Mouse (Mus musculus): Measurements from ENCODE around the gene Diablo. TPM values are rescaled to one million over a fixed set of nuclear protein-coding genes. Genes with fewer than 3 reads are reported as not detected.

Diablo gene
- polyA plus RNA-seq (2016; fragmentation: Nextera tagmentation; extraction: Ambion mirVana): 112 and 113 TPM in 2 replicates

DNA sequence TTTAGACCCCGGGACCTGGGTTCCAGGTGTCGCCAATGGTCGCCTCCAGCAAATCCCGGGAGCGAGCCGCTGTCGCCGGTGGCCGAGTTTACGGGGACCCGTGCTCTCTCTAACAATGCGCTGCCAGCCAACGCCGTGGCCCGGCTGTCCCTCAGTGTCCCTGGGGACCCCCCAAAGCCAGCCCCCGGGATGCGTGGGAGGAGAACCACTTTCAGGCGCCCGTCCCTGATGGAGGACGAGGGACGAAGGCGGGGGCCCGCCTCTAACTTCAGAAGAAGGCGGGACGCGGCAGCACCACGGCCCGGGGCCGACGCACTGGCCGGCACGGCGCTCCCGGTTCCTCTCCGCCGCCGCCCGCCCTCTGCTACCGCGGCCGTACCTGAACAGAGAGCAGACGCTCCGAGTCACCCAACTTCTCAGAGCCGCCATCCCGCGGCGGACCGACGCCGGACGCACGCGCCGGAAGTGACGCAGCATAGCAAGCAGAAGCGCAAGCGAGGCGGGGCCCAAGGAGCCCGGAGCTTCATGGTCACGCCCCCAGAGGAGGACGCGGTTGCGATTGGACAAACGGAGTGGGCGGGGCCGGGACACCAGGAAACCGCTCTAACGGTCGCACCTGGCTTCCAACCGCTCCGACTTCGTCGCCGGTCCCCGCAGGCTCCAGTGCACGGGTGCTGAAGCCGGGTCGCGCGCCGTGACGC, at the start of gene Diablo:
Gene Diablo, minus strand, starts transcription at position 485 of the 701 bp plus-strand sequence.
- H3K9me3 ChIP-seq: no peaks in the 10 kb centered on the region
- under 1% methylated on average over 82 of the region's 82 CpGs for WGBS
- no peaks in the 10 kb centered on the region for H3K27me3 ChIP-seq (ENCODE audit: insufficient read depth, poor library complexity, severe bottlenecking)
- peaks cover 18% of the 10 kb centered on the region for H3K4me1 ChIP-seq
- H3K4me3 ChIP-seq: peak within 1 kb of the TSS; percentile 95
- peak within 1 kb of the TSS; percentile 93 for H3K27ac ChIP-seq
- DNase-seq (ENCODE audit: low spot score): peak; percentile 99
- peaks cover 22% of the 10 kb centered on the region for H3K36me3 ChIP-seq

- peak overlapping the region; percentile 79 for H3K4me3 ChIP-seq
- WGBS: 58% methylated on average over 8 of the region's 8 CpGs
- H3K36me3 ChIP-seq: peaks cover 34% of the 10 kb centered on the region
- peaks cover 10% of the 10 kb centered on the region for H3K4me1 ChIP-seq
- H3K9me3 ChIP-seq: no peaks in the 10 kb centered on the region
- H3K27ac ChIP-seq: 0 out of 2 replicates have a peak overlapping the region, but pooled peaks have one; percentile 87
- no peaks in the 10 kb centered on the region for H3K27me3 ChIP-seq (ENCODE audit: insufficient read depth, poor library complexity, severe bottlenecking)
- no peak for DNase-seq (ENCODE audit: low spot score)
These were observed 49.4 kb upstream of the Diablo start for GRCm38 (mm10) chr5:123573362-123573761.

DNA sequence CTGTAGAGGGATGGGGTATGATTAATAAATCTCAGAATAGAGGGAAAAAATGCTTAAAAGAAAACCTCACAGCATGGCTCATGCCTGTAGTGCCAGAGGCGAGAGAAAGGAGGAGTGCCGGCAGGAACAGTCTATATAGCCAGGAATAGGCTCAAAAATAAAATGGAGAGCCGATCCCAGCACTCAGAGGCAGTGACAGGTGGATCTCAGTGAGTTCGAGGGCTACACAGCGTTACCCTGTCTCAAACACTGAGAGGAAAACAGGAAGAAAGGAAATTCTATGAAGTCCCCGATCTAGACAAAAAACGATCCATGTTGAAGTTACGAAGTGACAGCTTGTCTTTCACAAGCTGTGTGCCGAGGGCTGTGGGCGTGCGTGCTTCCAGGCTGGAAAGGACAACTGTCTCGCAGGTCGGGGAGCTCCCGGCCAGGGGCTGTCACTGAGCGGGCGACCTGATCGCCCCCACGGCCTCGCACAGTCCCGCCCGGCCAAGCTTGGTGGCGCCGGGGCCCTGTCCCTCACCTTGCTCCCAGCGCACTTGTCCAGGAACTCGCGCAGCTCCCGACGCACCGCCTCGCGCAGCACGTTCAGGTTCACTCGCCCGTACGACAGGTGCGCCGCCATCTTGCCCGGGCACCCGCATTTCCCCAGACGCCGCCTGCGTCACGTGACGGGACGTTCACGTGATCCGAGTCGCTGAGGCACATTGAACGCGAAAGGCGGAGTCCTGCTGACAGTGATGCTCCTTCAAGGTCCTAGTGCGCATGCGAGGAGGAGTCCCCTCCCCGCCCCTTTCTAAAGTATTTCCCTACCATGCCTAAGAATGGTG, 48.6 kb upstream of the Diablo start, which contains the start of gene Vps33a:
Gene Vps33a, minus strand, starts transcription at position 682 of the 830 bp plus-strand sequence.
- under 1% methylated on average over 54 of the region's 54 CpGs for WGBS
- no peaks in the 10 kb centered on the region for H3K27me3 ChIP-seq (ENCODE audit: insufficient read depth, poor library complexity, severe bottlenecking)
- peaks cover 42% of the 10 kb centered on the region for H3K36me3 ChIP-seq
- no peaks in the 10 kb centered on the region for H3K9me3 ChIP-seq
- peak within 1 kb of the TSS; percentile 87 for H3K27ac ChIP-seq
- peak within 1 kb of the TSS; percentile 79 for H3K4me3 ChIP-seq
- DNase-seq (ENCODE audit: low spot score): peak; percentile 98
- H3K4me1 ChIP-seq: peaks cover 10% of the 10 kb centered on the region

DNA sequence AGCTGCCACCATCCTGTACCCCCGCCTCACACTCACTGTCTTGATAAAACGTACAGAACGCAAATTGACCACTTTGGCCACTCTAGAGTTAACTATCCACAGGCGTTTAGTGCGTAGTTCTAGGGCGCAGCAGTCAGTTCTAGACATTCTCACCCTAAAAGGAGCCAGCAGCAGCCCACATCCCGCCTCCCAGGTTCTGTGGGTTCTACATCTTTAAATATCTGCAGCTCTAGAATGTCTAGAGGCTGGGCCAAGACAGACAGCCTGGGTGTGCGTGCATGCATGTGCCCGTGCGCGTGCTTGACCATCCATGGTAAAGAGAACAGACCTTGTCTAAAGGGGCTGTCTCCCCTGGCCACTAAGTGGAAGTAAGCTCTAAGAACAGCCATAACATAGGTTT, 37.2 kb upstream of the Diablo start:
- H3K27ac ChIP-seq: no peak overlapping the region
- H3K36me3 ChIP-seq: peaks cover 93% of the 10 kb centered on the region
- no peaks in the 10 kb centered on the region for H3K4me1 ChIP-seq
- H3K27me3 ChIP-seq (ENCODE audit: insufficient read depth, poor library complexity, severe bottlenecking): no peaks in the 10 kb centered on the region
- no peaks in the 10 kb centered on the region for H3K9me3 ChIP-seq
- no peak overlapping the region for H3K4me3 ChIP-seq
- no peak for DNase-seq (ENCODE audit: low spot score)
- 93% methylated on average over 11 of the region's 11 CpGs for WGBS

DNA sequence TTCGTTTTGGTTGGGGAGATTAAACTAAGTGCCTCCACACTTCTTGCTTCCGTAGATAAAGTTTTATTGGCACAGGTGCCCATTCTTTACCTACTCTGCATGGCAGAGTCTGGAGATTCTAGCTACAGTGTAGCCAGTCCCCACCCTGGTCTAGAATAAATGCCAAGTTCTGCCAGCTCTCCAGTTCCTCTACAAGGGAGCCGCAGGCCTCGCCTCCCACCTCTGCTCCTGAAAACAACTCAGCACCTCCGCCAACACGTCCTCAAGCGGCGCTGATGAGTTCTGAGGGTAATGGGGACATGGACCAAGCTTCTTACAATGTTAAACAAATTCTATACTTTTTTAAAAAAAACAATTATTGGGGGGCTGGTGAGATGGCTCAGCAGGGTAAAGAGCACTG, 35.6 kb upstream of the Diablo start:
- H3K27ac ChIP-seq: no peak overlapping the region
- no peaks in the 10 kb centered on the region for H3K27me3 ChIP-seq (ENCODE audit: insufficient read depth, poor library complexity, severe bottlenecking)
- no peak for DNase-seq (ENCODE audit: low spot score)
- H3K4me1 ChIP-seq: no peaks in the 10 kb centered on the region
- peaks cover 87% of the 10 kb centered on the region for H3K36me3 ChIP-seq
- H3K4me3 ChIP-seq: no peak overlapping the region
- no peaks in the 10 kb centered on the region for H3K9me3 ChIP-seq
- WGBS: 90% methylated on average over 8 of the region's 8 CpGs

GRCm38 (mm10) chr5:123556451-123556850, 32.5 kb upstream of the Diablo start:
- Histone ChIP-seq H3K27ac (no peak overlapping the region), H3K4me3 (no peak overlapping the region), H3K36me3 (peaks cover 61% of the 10 kb centered on the region), H3K27me3 (ENCODE audit: insufficient read depth, poor library complexity, severe bottlenecking) (no peaks in the 10 kb centered on the region), H3K4me1 (no peaks in the 10 kb centered on the region), H3K9me3 (no peaks in the 10 kb centered on the region)
- no peak for DNase-seq (ENCODE audit: low spot score)
- 80% methylated on average over 2 of the region's 2 CpGs for WGBS

DNA sequence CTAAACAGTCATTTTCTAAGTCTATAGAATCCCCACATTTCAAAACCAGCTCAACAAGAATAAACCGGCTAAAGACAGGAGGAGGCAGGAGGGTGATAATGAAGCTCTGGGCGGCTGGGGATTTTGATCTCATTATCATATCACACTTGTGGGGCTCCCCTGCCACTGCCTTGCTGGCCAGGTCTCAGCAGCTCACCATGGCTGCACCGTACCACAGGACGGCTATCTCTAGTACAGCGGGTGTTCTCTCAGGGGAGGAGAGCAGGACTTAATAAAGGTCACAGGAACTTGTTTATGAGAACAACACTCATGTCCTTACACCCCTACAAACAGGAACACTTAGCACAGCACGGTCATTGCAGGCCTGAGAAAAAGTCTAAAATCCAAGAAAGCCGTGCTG, 31.7 kb upstream of the Diablo start:
- Histone ChIP-seq H3K36me3 (peaks cover 55% of the 10 kb centered on the region), H3K4me3 (no peak overlapping the region), H3K9me3 (no peaks in the 10 kb centered on the region), H3K4me1 (no peaks in the 10 kb centered on the region), H3K27ac (no peak overlapping the region), H3K27me3 (ENCODE audit: insufficient read depth, poor library complexity, severe bottlenecking) (no peaks in the 10 kb centered on the region)
- 84% methylated on average over 7 of the region's 7 CpGs for WGBS
- no peak for DNase-seq (ENCODE audit: low spot score)

- WGBS: 93% methylated on average over 10 of the region's 10 CpGs
These were observed 9.8 kb upstream of the Diablo start for GRCm38 (mm10) chr5:123533801-123534200.

DNA sequence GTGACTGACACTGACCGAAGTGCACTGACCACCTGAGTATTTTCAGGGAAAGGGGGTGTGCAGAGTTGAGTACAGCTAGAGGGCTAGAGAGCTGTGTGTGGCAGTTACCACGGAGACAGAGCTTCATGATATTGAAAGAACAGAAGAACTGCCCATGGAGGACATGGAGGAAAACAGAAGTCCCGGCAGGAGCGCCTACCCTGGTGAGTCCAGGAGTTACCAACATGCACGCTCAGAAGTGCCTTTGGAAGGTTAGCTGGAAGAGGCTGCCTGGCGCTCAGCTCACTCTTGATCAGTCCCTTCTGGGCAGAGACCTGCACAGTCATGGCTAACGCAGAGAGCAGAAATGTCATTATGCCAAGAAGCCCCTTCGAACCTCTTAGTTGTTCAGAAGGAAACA, 6.1 kb upstream of the Diablo start:
- Histone ChIP-seq H3K36me3 (peaks cover 68% of the 10 kb centered on the region), H3K9me3 (no peaks in the 10 kb centered on the region), H3K27ac (no peak overlapping the region), H3K27me3 (ENCODE audit: insufficient read depth, poor library complexity, severe bottlenecking) (no peaks in the 10 kb centered on the region), H3K4me3 (no peak overlapping the region), H3K4me1 (no peaks in the 10 kb centered on the region)
- DNase-seq (ENCODE audit: low spot score): no peak
- 88% methylated on average over 8 of the region's 8 CpGs for WGBS

More at GRCm38 (mm10) chr5:123533801-123534200, 9.8 kb upstream of the Diablo start:
- Histone ChIP-seq H3K27ac (no peak overlapping the region), H3K27me3 (ENCODE audit: insufficient read depth, poor library complexity, severe bottlenecking) (no peaks in the 10 kb centered on the region), H3K36me3 (peaks cover 81% of the 10 kb centered on the region), H3K4me3 (no peak overlapping the region), H3K4me1 (no peaks in the 10 kb centered on the region), H3K9me3 (no peaks in the 10 kb centered on the region)
- DNase-seq (ENCODE audit: low spot score): no peak

GRCm38 (mm10) chr5:123528641-123529040, 4.7 kb upstream of the Diablo start:
- WGBS: 74% methylated on average over 7 of the region's 7 CpGs
- Histone ChIP-seq H3K27ac (no peak overlapping the region), H3K27me3 (ENCODE audit: insufficient read depth, poor library complexity, severe bottlenecking) (no peaks in the 10 kb centered on the region), H3K36me3 (peaks cover 57% of the 10 kb centered on the region), H3K4me3 (no peak overlapping the region), H3K4me1 (peaks cover 5% of the 10 kb centered on the region), H3K9me3 (no peaks in the 10 kb centered on the region)
- no peak for DNase-seq (ENCODE audit: low spot score)

- Histone ChIP-seq H3K4me1 (peaks cover 18% of the 10 kb centered on the region), H3K9me3 (no peaks in the 10 kb centered on the region), H3K36me3 (peaks cover 31% of the 10 kb centered on the region), H3K4me3 (no peak overlapping the region), H3K27me3 (ENCODE audit: insufficient read depth, poor library complexity, severe bottlenecking) (no peaks in the 10 kb centered on the region), H3K27ac (no peak overlapping the region)
- WGBS: 87% methylated on average over 9 of the region's 9 CpGs
- no peak for DNase-seq (ENCODE audit: low spot score)
These were observed 2.0 kb upstream of the Diablo start for GRCm38 (mm10) chr5:123525916-123526495.

DNA sequence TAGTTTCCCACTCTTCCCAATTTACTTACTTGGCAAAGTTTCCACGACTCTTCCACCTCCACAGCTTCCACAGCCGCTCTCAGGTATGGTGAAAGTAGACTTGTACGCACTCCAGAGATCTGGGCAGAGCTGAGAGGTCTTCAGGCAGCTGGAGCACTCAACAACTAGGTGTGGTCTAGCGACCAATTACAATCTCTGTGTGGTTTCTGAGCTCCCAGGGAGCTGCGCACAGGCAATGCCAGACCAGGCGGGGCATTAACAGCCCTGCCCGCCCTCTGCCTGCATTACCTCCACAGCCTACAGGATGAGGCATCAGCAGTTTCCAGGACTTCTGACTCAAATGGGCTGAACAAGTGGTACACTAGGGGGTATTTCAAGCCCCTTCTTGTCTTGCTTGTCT, 1.3 kb upstream of the Diablo start, which contains the start of gene Gm49027:
Gene Gm49027, minus strand, starts transcription at position 208 of the 400 bp plus-strand sequence.
- no peak for DNase-seq (ENCODE audit: low spot score)
- Histone ChIP-seq H3K9me3 (no peaks in the 10 kb centered on the region), H3K27ac (peak within 1 kb of the TSS; percentile 93), H3K4me1 (peaks cover 18% of the 10 kb centered on the region), H3K36me3 (peaks cover 24% of the 10 kb centered on the region), H3K4me3 (peak within 1 kb of the TSS; percentile 95), H3K27me3 (ENCODE audit: insufficient read depth, poor library complexity, severe bottlenecking) (no peaks in the 10 kb centered on the region)
- WGBS: 75% methylated on average over 7 of the region's 7 CpGs

DNA sequence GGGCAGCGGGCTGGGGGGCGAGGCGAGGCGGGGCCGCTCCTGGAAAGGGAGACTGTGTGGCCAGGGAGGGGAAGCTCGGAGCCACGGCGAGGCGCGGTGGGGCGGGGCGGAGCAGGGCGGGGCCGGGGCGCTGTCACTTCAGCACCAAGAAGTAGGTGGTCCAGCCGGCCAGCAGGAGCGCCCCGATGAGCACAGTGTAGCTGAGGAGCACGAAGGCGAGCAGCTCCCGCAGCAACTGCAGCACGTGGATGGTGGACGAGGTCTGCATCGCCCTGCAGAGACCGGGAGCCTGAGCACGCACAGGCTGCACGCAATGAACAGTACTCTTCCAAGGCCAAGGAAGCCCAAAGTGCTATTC, 396 bp upstream of the Diablo start:
- Histone ChIP-seq H3K36me3 (peaks cover 22% of the 10 kb centered on the region), H3K27ac (peak overlapping the region; percentile 93), H3K27me3 (ENCODE audit: insufficient read depth, poor library complexity, severe bottlenecking) (no peaks in the 10 kb centered on the region), H3K9me3 (no peaks in the 10 kb centered on the region), H3K4me3 (peak overlapping the region; percentile 95), H3K4me1 (peaks cover 18% of the 10 kb centered on the region)
- 0% methylated on average over 27 of the region's 27 CpGs for WGBS
- no peak for DNase-seq (ENCODE audit: low spot score)
